In genomic region chr14:102181269-102181668, GRCm38 (mm10) we compare ENCODE assay signal across 17 mouse cellular contexts.
DNase-seq lines count a peak whose midpoint lies in the region; ATAC-seq and TF ChIP-seq lines count a peak whose summit lies in the region.
"Had no signal": no experiment of that assay in that cellular context is flagged by ENCODE, and none has a peak within 500 bp of the region (broad histone marks: within the 10 kb centered on the region; RNA-seq: fewer than 3 reads in every experiment).

No protein-coding gene starts in this region.

- no peak overlapping the region for H3K27ac ChIP-seq in cerebellum, adult 2 months (ENCODE audit: insufficient read depth, low read length)
- no peak overlapping the region for H3K27ac ChIP-seq in hindbrain, embryonic 14.5 days
- H3K27ac ChIP-seq in hindbrain, embryonic 10.5 days = no peak overlapping the region
- H3K27ac ChIP-seq in lung, embryonic 14.5 days (ENCODE audit: low read depth) = no peak overlapping the region
- H3K27ac ChIP-seq in stomach, postnatal 0 days (replicated peaks) = no peak overlapping the region
- H3K27ac ChIP-seq: forebrain, embryonic 10.5 days; intestine, embryonic 15.5 days; liver, embryonic 12.5 days; midbrain, embryonic 12.5 days had no signal

- TF ChIP-seq EP300 in stomach, postnatal 0 days (optimal IDR thresholded peaks at IDR 0.05) = no peak

- H3K4me3 ChIP-seq in cerebellum, adult 2 months (replicated peaks; ENCODE audit: insufficient read depth, low read depth, low read length) = no peak overlapping the region
- H3K4me3 ChIP-seq in hindbrain, embryonic 14.5 days (replicated peaks; ENCODE audit: low read length) = no peak overlapping the region
- H3K4me3 ChIP-seq in hindbrain, embryonic 10.5 days = no peak overlapping the region
- H3K4me3 ChIP-seq in lung, embryonic 14.5 days (ENCODE audit: low read depth, low read length) = no peak overlapping the region
- H3K4me3 ChIP-seq in stomach, postnatal 0 days (ENCODE audit: low read depth, low read length) = no peak overlapping the region
- H3K4me3 ChIP-seq: forebrain, embryonic 10.5 days; intestine, embryonic 15.5 days; liver, embryonic 12.5 days; midbrain, embryonic 12.5 days had no signal

- no peaks in the 10 kb centered on the region for H3K4me1 ChIP-seq in cerebellum, adult 2 months (ENCODE audit: control insufficient read depth, insufficient read depth, low read length)
- H3K4me1 ChIP-seq in hindbrain, embryonic 14.5 days (replicated peaks; ENCODE audit: control insufficient read depth, insufficient read depth, low read length) = no peaks in the 10 kb centered on the region
- no peaks in the 10 kb centered on the region for H3K4me1 ChIP-seq in hindbrain, embryonic 10.5 days (replicated peaks)
- H3K4me1 ChIP-seq in lung, embryonic 14.5 days (ENCODE audit: insufficient read depth) = no peaks in the 10 kb centered on the region
- no peaks in the 10 kb centered on the region for H3K4me1 ChIP-seq in stomach, postnatal 0 days (replicated peaks; ENCODE audit: control insufficient read depth, insufficient read depth)
- H3K4me1 ChIP-seq: forebrain, embryonic 10.5 days; intestine, embryonic 15.5 days; liver, embryonic 12.5 days; midbrain, embryonic 12.5 days had no signal

- TF ChIP-seq CTCF in cerebellum, adult 2 months (IDR thresholded peaks at IDR 0.05; ENCODE audit: borderline replicate concordance, insufficient read depth, low read depth, low read length) = no peak
- peak; percentile 30 for TF ChIP-seq CTCF in lung, embryonic 14.5 days (IDR thresholded peaks at IDR 0.05; ENCODE audit: low read depth)
- peak; percentile 69 for TF ChIP-seq CTCF in stomach, postnatal 0 days (IDR thresholded peaks at IDR 0.05; ENCODE audit: low read depth)

- peak; percentile 3 for DNase-seq in cerebellum, adult 9-10 months
- no peak for DNase-seq in cerebellum, adult 2 months
- DNase-seq in hindbrain, embryonic 14.5 days (ENCODE audit: low spot score) = peak; percentile 34
- DNase-seq in hindbrain, embryonic 10.5 days (ENCODE audit: low spot score) = no peak
- peak; percentile 24 for DNase-seq in lung, embryonic 14.5 days
- no peak for DNase-seq in lung, postnatal 10 days
- DNase-seq in stomach, postnatal 0 days (ENCODE audit: low spot score) = no peak
- DNase-seq: adrenal gland, adult 8-10 months; gastrocnemius, postnatal 10 days; heart, postnatal 36 days; lung, postnatal 14 days; thymus, postnatal 25 days had no signal

- no peaks in the 10 kb centered on the region for H3K36me3 ChIP-seq in hindbrain, embryonic 14.5 days (replicated peaks; ENCODE audit: control insufficient read depth, insufficient read depth)
- H3K36me3 ChIP-seq in hindbrain, embryonic 10.5 days = no peaks in the 10 kb centered on the region
- no peaks in the 10 kb centered on the region for H3K36me3 ChIP-seq in lung, embryonic 14.5 days (ENCODE audit: insufficient read depth)
- no peaks in the 10 kb centered on the region for H3K36me3 ChIP-seq in stomach, postnatal 0 days (ENCODE audit: control insufficient read depth, insufficient read depth, low read length)
- H3K36me3 ChIP-seq: forebrain, embryonic 10.5 days; intestine, embryonic 15.5 days; liver, embryonic 12.5 days; midbrain, embryonic 12.5 days had no signal

- no peak overlapping the region for H3K4me2 ChIP-seq in hindbrain, embryonic 14.5 days (replicated peaks)
- no peak overlapping the region for H3K4me2 ChIP-seq in lung, embryonic 14.5 days
- no peak overlapping the region for H3K4me2 ChIP-seq in stomach, postnatal 0 days (replicated peaks; ENCODE audit: low read depth)
- H3K4me2 ChIP-seq: intestine, embryonic 15.5 days; liver, embryonic 12.5 days; midbrain, embryonic 12.5 days had no signal

- ATAC-seq in hindbrain, embryonic 14.5 days (ENCODE audit: low FRiP score) = no peak
- ATAC-seq in lung, embryonic 14.5 days (ENCODE audit: insufficient read depth) = no peak
- ATAC-seq in stomach, postnatal 0 days (ENCODE audit: low FRiP score, low TSS enrichment) = no peak
- no peak for ATAC-seq in erythroblast, adult 5-6 weeks (replicated peaks; ENCODE audit: low FRiP score, poor library complexity, severe bottlenecking)
- ATAC-seq: intestine, embryonic 15.5 days; liver, embryonic 12.5 days had no signal

- no peaks in the 10 kb centered on the region for H3K9me3 ChIP-seq in hindbrain, embryonic 14.5 days (ENCODE audit: control insufficient read depth, low read length)
- no peaks in the 10 kb centered on the region for H3K9me3 ChIP-seq in hindbrain, embryonic 10.5 days
- no peaks in the 10 kb centered on the region for H3K9me3 ChIP-seq in lung, embryonic 14.5 days (ENCODE audit: low read depth, low read length)
- H3K9me3 ChIP-seq in stomach, postnatal 0 days (ENCODE audit: control insufficient read depth, low read length) = no peaks in the 10 kb centered on the region
- H3K9me3 ChIP-seq: forebrain, embryonic 10.5 days; intestine, embryonic 15.5 days; liver, embryonic 12.5 days; midbrain, embryonic 12.5 days had no signal

- no peak overlapping the region for H3K9ac ChIP-seq in hindbrain, embryonic 14.5 days
- H3K9ac ChIP-seq in lung, embryonic 14.5 days = no peak overlapping the region
- no peak overlapping the region for H3K9ac ChIP-seq in stomach, postnatal 0 days (ENCODE audit: low read length)
- H3K9ac ChIP-seq: intestine, embryonic 15.5 days; liver, embryonic 12.5 days; midbrain, embryonic 12.5 days had no signal

- no peaks in the 10 kb centered on the region for H3K27me3 ChIP-seq in cerebellum, adult 2 months (ENCODE audit: control insufficient read depth, insufficient read depth, low read length)
- no peaks in the 10 kb centered on the region for H3K27me3 ChIP-seq in hindbrain, embryonic 14.5 days (ENCODE audit: control insufficient read depth, insufficient read depth, low read length)
- no peaks in the 10 kb centered on the region for H3K27me3 ChIP-seq in hindbrain, embryonic 10.5 days (ENCODE audit: insufficient read depth, poor library complexity, severe bottlenecking)
- no peaks in the 10 kb centered on the region for H3K27me3 ChIP-seq in lung, embryonic 14.5 days (ENCODE audit: insufficient read depth, low read length)
- H3K27me3 ChIP-seq in stomach, postnatal 0 days (ENCODE audit: control insufficient read depth, insufficient read depth, low read length) = no peaks in the 10 kb centered on the region
- H3K27me3 ChIP-seq: intestine, embryonic 15.5 days; liver, embryonic 12.5 days; midbrain, embryonic 12.5 days had no signal

- TF ChIP-seq POLR2A in cerebellum, adult 2 months (IDR thresholded peaks at IDR 0.05; ENCODE audit: borderline replicate concordance, insufficient read depth, low read length) = no peak

- WGBS in cerebellum, adult 2 months = 86% methylated on average over 3 of the region's 3 CpGs
- WGBS in hindbrain, embryonic 14.5 days = 84% methylated on average over 3 of the region's 3 CpGs
- 91% methylated on average over 3 of the region's 3 CpGs for WGBS in hindbrain, embryonic 10.5 days
- 74% methylated on average over 3 of the region's 3 CpGs for WGBS in lung, embryonic 14.5 days
- WGBS in stomach, postnatal 0 days = 82% methylated on average over 3 of the region's 3 CpGs

Comparison
In these comparisons a context has a peak if more than half of its experiments do, and no peak if none do; other contexts are left out.
1. DNase-seq: peak in cerebellum, adult 9-10 months (single experiment), hindbrain, embryonic 14.5 days (single experiment) and lung, embryonic 14.5 days (single experiment); none in cerebellum, adult 2 months (0 of 2), hindbrain, embryonic 10.5 days (single experiment), lung, postnatal 10 days (single experiment) and stomach, postnatal 0 days (single experiment).